Mouse (Mus musculus): ENCODE results near the gene Ahnak.
"Not testable (repeated sequence)": the region's sequence is repeated elsewhere in the genome, so short reads cannot be mapped to it uniquely, and the experiment has no call there.

Gene Ahnak

DNA sequence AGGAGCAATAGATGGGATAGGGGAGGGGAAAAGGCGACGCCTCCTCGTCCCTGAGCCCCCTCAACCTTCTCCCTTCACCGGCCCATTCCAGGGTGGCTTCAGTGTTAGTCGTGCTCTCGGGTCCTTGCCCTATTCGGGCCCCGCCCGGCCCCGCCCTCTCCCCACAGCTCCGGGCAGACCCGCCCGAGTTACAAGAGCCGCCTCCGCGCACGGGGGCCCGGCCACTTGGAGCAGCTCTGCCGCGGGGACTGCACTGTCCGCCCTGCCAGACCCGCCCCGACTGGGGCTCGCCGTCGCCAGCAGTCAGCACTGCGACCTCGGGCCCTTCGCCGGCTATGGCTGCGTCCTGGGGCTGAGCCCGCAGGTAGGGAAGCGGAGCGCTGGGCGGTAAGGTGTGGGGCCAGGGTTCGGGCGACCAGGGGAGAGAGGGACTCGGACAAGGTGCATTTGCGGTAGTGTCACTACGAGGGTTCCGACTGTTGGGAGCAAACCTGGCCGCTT lies at the start of gene Ahnak:
Gene Ahnak (plus strand): TSS at position 219 of the 501 bp plus-strand sequence.
- DNase-seq = no peak

DNA sequence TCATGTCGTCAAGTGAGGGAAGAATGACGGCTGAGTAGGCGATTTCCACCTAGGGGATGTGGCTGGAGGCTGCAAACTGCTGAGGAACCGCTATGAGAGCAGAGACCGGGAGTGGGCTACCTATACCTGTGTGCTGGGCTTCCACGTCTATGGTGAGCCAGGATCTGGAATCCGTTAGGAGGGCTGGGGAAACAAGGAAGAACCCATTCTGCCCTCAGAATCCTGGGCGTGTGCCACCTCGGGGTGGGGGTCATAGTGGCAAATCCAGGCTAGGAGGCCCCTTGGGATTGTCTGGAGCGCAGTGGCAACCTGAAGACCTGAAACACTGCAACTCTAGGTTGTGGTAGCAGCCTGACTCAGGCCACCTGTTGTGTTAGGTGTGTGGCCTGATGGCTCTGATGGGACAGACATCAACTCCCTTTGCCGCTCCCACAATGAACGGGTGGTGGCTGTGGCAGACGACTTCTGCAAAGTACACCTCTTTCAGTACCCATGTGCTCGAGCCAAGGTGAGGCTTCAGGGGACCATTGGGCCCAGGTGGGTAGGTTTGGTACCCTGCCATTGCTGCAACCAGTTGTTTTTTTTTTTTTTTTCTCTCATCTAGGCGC lies 48.5 kb upstream of the Ahnak start:
- DNase-seq = peak; percentile 47

DNA sequence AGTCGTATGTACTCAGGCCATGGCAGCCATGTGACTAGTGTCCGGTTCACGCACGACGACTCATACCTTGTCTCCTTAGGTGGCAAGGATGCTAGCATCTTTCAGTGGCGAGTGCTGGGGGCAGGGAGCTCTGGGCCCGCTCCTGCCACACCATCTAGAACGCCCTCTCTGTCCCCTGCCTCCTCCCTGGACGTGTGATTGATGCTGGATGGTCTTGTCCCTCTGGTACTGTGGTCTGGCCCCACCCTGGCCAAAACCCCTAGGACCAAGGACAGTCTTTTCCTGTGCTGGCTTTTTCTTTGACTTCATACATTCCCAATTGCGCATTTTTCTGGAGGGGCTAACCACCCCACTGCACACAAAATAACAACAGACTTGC lies 48.0 kb upstream of the Ahnak start:
- DNase-seq = no peak

DNA sequence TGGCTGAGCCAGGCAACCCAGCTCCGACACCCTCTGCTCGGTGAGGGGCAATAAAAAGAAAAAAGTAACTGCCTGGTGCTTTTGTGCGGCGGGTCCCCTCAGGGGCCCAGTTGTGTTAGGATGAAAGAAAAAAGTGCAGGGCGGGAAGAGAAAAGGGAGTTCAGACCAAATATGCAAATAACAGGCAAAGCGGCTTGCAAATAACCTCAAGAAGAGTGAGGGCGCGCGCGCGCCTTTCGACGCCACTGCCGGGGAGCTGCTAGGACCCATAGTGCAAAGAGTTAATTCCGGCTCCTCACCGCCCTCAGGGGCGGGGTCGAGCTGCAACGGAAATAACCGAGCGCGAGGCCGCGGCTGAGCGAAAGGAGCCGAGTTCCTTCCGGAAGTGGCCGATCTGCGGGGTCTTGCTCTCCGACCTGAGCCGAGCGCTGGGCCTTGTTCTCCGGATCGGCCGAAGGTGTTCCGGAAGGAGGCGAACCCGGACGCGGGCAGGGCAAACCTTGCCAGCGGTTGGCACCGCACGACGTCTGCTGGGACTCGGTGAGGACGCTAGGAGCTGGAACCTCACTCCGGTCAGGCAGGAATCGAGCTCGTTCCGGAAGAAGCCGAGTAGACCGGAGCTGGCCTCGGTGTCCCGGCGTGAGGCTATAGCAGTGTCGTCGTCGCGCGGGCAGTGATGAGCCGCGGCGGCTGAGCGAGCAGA lies 47.4 kb upstream of the Ahnak start, which contains the start of gene Mta2:
Gene Mta2 (plus strand): TSS at position 361 of the 703 bp plus-strand sequence.
- DNase-seq = peak; percentile 97

DNA sequence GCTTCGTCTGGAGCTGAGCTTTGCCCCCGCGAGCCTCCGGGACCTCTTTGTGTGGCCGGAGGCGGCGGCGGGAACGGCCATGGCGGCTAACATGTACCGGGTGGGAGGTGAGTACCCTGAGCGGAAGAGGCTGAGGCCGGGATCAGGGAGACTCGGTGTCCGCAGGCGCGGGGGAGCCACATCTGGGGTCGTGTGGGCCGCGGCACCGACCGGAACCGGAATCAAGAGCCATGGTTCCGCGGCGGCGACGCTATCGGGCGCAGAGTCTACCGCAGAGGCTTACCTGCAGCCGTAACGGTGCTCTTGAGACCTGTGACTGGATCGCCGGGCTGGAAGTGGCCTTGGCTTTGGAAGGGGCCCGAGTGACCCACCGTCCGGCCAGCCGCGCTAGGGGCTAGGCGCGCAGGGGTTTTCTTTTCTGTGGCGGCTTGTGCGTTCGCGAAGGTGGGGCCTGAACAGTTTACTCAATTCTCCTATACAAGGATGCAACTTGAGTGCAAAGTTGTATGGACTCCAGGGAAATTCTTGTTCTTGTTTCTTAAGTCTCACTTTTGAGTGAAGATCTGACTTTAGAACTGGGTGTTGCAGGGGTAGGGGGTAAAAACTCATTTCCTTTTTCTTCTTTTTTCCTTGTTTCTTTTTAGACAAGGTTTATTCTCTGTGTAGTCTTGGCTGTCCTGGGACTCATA lies 46.7 kb upstream of the Ahnak start:
- no peak for DNase-seq

DNA sequence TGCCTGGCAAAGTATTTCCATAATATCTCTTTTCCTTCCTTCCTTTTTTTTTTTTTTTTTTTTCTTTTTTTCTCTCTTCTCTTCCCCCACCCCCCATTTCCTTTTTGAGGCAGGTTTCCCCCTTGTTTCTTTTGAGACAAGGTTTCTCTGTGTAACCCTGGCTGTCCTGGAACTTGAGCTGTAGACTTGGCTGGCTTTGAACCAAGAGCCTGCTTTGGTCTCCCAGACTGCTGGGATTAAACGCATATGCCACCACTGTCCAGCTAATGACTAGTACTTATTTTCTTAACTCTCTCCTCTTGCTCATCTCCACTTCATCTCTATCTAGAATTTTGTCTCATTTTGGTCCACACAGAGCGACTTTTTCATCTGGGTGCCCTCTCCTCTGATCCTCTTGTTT lies 46.0 kb upstream of the Ahnak start:
- DNase-seq = no peak

DNA sequence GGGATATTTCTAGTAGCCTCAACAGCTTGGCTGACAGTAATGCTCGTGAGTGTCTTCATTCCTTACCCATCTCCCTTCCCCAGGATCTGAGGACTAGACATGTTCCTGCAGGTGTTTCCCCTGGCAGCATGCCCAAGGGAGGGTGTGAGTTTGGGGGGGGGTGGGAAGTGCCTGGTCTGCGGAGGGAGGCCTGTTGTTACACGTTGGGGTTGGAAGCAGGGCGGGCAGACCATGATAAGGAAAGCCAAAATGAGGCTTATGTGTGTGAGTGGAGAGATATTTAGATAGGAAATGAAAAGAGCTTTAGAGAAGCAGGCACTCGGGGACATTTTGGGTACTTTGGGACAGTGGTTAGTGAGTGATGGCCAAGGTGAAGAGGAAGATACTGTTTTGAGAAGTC lies 45.0 kb upstream of the Ahnak start:
- no peak for DNase-seq

DNA sequence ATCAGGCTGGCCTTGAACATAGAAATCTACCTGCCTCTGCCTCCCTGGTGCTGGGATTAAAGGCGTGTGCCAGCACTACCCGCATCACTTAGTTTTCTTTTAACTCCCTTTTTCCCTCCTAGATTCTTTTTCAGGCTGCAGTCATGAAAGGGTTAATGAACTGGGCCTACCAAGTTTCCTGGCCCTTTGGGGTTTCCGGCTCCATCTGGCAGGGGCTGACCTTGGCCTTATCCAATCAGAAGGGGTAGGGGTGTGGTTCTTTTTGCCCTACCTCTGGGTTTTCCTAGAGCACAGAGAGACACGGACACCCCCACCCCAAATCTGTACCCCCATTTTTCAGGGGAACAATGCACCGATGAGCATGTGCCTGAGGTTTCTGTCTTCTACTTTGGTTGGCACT lies 44.3 kb upstream of the Ahnak start:
- peak; percentile 20 for DNase-seq

DNA sequence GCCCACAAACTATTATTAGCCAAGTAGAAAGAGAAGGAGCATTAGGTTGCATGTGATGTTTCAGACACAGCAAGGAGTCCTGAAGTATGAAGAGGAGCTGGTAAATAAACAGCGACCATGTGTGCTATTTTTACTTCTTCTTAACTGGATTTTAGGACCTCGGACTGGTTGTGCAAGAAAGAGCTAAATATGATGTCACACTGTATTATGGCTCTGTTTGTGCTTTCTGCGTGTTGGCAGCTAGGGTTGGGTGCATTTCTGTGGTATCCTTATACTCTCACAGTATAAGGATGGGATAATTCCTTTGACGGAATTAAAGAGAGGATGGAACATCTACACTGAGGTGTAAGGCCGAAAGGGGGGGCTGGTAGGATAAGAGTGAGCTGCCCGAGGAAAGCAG lies 43.8 kb upstream of the Ahnak start:
- no peak for DNase-seq

DNA sequence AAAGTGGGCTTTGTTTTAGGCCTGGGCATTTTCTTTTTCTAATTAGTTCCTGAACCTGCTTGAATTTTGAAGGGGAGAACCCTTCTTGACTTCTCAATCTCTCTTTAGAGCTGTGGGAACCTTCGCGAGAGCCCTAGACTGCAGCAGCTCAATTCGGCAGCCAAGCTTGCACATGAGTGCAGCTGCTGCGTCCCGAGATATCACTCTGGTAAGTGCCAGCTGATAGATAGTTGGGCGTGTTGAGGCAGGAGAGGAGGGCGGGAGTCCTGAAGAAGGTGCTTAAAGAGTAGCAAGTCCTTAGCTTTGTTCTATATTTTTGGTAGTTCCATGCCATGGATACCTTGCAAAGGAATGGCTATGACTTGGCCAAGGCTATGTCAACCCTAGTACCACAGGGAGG lies 42.2 kb upstream of the Ahnak start:
- no peak for DNase-seq

DNA sequence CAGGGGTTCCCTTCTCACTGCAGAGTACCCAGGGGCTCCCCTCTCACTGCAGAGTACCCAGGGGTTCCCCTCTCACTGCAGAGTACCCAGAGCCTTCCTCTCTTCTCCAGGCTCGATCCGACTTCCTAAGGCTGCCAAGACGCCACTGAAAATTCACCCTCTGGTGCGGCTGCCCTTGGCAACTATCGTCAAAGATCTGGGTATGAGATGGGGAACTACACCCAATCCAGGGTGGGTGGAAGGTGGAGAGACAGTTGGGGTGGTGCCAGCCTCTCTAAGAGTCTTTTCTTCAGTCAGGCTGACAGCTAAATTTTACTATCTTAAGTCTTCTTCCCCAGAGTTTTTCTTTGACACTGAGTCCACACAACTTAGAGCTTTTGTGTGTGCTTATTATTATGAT lies 38.9 kb upstream of the Ahnak start:
- DNase-seq = no peak

DNA sequence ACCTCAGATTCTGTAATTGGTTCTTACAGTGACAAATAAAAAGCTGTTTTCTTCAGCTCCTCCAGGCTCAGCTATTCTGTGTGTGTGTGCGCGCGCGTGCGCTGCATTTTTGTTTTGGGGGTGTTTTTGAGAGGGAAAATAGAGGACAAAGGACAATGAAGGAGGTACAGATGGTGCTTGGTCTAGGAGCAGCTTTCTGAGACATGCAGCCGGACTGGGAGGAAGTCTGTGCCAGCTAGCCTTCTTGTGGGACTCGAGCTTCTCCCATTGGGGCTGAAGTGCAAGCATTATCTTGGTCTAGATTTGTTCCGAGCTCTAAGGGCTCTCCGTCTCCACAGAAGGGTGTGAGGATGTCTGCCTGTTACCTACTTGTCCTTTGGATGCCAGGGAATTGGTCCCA lies 36.8 kb upstream of the Ahnak start:
- DNase-seq = peak; percentile 25

DNA sequence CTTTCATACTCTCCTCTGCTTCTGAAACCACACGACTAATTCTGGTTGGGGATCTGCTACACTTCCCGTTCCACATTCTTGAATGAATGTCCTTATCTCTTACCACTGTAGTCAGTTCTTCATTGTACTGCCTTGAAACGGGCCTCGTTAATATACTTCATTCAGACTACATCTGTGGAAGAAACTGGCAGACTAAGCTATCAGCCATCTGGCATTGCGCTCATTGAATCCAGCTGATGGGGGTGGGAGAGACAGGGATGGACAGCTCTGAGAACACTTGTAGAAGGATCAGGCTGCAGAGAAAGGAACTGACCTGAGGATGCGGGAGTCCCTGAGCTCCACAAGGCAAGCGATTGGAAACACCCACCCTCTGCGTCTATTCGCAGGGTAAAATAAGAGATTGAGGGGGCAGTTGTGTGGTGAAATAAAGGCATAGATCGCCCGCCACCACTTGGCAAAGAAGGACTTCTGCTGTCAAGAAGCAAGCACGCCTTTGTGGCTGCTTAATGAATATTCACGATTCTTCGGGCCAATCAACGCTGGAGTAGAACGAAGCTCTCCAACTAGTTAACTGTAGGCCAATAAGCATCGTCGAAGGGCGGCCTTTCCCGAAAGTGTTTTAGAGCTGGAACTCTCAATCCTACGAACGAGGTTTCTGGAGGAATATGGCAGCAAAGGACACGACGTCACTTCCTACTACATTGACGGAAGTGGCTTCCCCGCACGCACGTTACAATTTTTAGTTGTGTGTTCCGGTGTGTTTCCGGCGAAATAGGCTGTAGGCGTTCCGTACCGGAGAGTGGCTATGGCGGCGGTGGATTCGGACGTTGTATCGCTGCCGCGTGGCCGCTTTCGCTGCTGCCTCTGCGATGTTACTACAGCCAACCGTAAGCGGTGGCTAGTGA lies 35.7 kb upstream of the Ahnak start, which contains the start of gene Tut1:
Gene Tut1 (plus strand): TSS at position 713 of the 905 bp plus-strand sequence.
- peak; percentile 92 for DNase-seq

DNA sequence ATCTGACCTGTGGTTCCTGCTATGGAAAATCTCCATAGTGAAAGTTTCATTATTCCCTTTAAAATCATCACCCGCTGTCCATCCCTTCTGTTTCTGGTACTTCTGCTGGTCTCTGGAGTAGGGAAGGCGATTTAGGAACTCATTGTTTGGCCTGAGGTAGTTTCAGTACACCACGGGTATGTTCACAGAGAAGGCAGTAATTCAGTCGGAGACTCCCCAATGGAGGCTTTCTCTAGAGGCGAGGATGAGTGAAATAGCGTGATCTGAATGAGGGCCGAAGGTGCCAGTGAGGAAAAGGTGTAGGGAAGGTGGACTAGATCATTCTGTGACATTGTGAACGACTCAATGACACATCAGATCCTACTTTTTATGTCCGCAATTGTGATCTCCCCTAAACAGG lies 34.9 kb upstream of the Ahnak start:
- peak; percentile 17 for DNase-seq

DNA sequence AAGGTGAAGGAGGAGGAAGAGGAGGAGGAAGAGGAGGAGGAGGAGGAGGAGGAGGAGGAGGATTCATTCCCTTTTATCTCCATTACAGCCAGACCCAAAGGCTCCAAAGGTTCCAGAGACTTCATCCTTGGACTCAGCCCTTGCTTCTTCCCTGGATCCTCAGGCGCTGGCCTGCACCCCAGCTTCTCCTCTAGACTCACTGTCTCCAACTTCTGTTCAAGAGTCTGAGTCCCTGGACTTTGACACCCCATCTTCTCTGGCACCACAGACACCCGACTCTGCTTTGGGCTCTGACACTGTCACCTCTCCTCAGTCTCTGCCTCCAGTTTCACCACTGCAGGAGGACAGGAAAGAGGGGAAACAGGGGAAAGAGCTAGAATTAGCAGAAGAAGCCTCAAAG lies 26.8 kb upstream of the Ahnak start:
- DNase-seq = no peak

DNA sequence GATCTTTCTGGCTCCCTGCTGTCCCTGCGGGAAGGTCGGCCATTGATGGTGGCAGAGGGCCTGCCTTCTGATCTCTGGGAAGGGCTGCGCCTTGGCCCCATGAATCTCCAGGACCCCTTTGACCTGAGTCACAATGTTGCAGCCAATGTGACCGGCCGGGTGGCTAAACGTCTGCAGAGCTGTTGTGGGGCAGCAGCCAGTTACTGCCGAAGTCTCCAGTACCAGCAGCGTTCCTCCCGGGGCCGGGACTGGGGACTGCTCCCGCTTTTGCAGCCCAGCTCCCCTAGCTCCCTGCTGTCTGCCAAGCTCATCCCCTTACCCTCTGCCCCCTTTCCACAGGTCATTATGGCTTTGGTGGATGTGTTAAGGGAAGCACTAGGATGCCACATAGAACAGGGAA lies 24.0 kb upstream of the Ahnak start:
- DNase-seq = peak; percentile 25

DNA sequence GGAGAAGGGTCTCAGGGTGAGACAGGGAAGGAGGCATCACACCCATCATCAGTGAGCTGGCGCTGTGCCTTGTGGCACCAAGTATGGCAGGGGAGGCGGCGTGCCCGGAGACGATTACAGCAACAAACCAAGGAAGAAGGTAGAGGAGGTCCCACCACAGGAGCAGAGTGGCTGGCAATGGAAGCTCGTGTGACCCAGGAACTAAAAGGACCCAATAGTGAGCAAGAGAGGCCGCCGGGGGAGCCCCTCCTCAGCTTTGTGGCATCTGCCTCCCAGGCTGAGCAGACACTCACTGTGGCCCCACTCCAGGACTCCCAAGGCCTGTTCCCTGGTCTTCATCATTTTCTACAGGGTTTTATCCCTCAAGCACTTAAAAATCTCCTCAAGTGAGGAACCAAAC lies 23.3 kb upstream of the Ahnak start:
- DNase-seq = peak; percentile 51

DNA sequence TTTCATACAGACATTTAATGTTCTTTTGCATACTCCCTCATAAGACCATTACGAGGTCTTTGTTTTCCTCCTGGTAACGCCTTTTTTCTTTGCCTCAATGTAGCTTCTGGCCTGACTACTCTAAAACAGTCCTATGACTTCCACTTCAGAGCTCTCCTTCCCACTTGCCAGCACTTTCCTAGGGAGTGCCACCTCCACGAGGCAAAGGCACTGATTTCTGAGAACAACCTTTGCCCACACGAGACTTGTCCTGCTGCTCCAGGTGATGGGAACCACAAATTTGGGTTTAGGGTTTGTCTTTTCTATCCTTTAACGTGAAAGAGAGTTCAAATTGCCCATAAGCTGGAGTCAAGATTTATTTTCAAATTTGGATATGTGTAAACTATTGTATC lies 22.9 kb upstream of the Ahnak start:
- DNase-seq = no peak

DNA sequence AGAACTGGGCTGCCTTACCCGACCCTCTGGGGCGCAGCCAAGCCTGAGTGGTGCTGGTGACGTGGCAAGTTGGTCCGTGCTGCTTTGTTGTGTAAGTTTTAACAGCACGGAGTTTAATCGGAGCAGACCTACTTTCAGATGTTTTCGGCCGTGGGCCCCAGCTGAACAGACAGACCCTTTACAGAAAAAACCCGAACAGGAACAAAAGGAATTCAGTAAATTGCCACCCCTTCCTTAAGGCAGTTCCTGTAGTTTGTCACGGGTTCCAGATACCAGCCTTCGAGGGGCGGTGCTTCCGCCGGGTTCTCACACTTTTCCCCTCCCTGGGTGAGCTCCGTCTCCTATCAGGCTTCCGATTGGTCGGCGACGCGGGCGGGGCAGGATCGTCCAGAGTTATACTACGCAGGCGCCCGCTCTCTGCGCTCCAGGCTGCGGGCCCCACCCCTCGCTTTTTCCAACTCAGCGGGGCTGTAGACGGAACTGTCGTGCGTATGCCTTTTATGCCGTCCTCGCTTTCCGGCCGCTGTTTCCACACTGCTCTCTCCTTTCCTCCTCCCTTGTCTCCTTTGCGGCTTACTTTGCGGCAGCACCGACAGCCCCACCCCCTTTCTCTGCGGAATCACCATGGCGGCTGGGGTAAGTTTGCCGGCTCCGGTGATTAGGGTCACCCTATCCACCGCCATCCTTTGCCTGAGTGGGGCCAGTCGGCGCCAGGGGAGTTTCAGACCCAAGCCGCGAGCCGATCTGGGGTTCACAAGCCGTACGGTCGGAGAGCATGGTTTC lies 22.3 kb upstream of the Ahnak start, which contains the start of gene Eef1g:
Gene Eef1g (plus strand): TSS at position 452 of the 783 bp plus-strand sequence.
- DNase-seq = peak; percentile 97

DNA sequence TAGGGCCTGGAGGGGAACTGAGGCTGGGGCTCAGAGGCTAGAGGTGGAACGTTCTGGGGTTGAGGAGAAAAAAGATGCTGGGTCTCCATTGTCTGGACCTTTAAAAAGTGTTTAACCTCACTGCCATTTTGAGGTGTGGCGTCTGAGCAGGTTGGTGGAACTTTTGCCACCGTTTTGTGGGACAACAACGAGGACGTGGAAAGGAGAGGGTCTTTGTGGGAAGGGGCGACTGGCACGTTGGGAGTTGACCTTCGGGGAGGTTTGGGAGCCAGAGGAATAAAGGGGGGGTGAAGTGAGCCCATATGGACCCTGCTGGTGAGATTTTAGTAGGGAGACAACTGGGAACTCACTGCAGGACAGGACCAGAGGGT lies 21.7 kb upstream of the Ahnak start:
- DNase-seq = no peak

DNA sequence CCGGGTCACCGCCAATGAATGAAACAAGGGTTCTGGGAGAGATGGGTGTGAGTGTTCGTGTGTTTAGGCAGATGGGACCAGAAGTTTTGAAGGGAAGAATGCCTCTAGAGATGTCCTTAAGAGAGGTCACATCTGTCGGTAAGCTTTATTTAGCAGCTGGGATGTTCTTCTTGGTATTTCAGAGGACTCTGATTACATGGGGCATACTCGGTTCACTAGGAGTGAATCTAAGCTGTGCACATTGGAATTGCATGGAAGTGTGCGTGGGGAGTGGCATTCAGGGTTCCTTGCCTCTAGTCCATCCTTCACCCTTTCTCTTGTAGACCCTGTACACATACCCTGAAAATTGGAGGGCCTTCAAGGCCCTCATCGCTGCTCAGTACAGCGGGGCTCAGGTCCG lies 21.2 kb upstream of the Ahnak start:
- no peak for DNase-seq

DNA sequence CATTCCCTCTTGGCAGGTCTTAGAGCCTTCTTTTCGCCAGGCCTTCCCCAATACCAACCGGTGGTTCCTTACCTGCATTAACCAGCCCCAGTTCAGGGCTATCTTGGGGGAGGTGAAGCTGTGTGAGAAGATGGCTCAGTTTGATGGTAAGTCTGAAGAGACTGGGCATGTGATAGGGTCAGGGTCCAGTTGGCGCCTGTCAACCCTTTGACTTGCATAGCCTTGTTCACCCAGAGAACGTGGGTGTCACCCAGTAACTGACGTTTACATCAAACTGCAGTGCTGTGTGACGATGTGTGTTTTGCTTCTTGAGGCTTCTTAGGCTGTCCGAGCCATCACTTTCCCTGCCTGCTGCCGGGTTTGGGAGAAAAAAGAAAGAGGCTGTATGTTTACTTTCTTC lies 16.6 kb upstream of the Ahnak start:
- DNase-seq = not testable (repeated sequence)
